In the genomic region with DNA sequence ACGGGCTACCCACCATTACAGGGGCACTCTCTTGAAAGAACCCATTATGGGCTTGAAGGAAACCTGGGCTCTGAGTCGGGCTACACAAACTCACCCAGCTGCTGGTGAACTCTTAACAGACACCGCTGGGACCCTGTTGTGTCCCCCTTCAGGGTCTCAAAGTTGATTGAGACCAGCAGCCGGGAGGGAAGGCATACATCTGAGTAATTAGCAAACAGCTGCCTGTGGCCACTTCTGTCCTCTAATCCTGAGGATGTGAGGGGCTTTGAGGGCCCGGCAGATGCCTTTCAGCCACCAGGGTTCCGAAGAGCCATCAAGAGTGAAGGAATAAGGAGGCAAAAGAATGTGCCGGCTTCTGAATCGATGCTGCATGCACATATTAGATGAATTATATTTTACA, we compare ENCODE assay signal across 31 mouse cellular contexts. TPM values are rescaled to one million over a fixed set of nuclear protein-coding genes. Genes with fewer than 3 reads are reported as not detected.
DNase-seq lines count a peak whose midpoint lies in the region; ATAC-seq and TF ChIP-seq lines count a peak whose summit lies in the region.
"Had no signal": no experiment of that assay in that cellular context is flagged by ENCODE, and none has a peak within 500 bp of the region (broad histone marks: within the 10 kb centered on the region; RNA-seq: fewer than 3 reads in every experiment).

No protein-coding gene starts in this region.

- H3K4me2 ChIP-seq in hindbrain, postnatal 0 days (ENCODE audit: low read depth, low read length): no peak overlapping the region
- no peak overlapping the region for H3K4me2 ChIP-seq in midbrain, embryonic 11.5 days
- H3K4me2 ChIP-seq in midbrain, embryonic 14.5 days (ENCODE audit: low read length): no peak overlapping the region
- H3K4me2 ChIP-seq in limb, embryonic 12.5 days: no peak overlapping the region
- H3K4me2 ChIP-seq: forebrain, embryonic 12.5 days; intestine, embryonic 15.5 days; liver, embryonic 12.5 days; neural tube, embryonic 13.5 days; stomach, embryonic 15.5 days had no signal

- peaks cover 26% of the 10 kb centered on the region for H3K4me1 ChIP-seq in hindbrain, embryonic 10.5 days (replicated peaks)
- H3K4me1 ChIP-seq in hindbrain, postnatal 0 days (ENCODE audit: insufficient read depth, low read length): no peaks in the 10 kb centered on the region
- peaks cover 3% of the 10 kb centered on the region; the same call in 1 of the 2 replicates for H3K4me1 ChIP-seq in midbrain, embryonic 11.5 days (ENCODE audit: control insufficient read depth, insufficient read depth, low read length)
- H3K4me1 ChIP-seq in midbrain, embryonic 14.5 days (ENCODE audit: control insufficient read depth, insufficient read depth, low read length): no peaks in the 10 kb centered on the region
- H3K4me1 ChIP-seq in limb, embryonic 12.5 days (replicated peaks): peaks cover 14% of the 10 kb centered on the region; the same call in 1 of the 2 replicates
- H3K4me1 ChIP-seq in heart, embryonic 10.5 days: peaks cover 14% of the 10 kb centered on the region
- H3K4me1 ChIP-seq: neural tube, embryonic 13.5 days had no signal

- peak overlapping the region; percentile 6; the same call in 1 of the 2 replicates for H3K27ac ChIP-seq in hindbrain, embryonic 10.5 days
- H3K27ac ChIP-seq in hindbrain, postnatal 0 days: no peak overlapping the region
- no peak overlapping the region for H3K27ac ChIP-seq in midbrain, embryonic 11.5 days (ENCODE audit: low read depth, low read length)
- no peak overlapping the region for H3K27ac ChIP-seq in midbrain, embryonic 14.5 days (replicated peaks; ENCODE audit: low read depth, low read length)
- H3K27ac ChIP-seq in limb, embryonic 12.5 days: peak overlapping the region; percentile 66; the same call in 1 of the 2 replicates
- no peak overlapping the region for H3K27ac ChIP-seq in heart, embryonic 10.5 days
- H3K27ac ChIP-seq: forebrain, embryonic 12.5 days; intestine, embryonic 15.5 days; layer of hippocampus, adult 2 months; liver, embryonic 12.5 days; neural tube, embryonic 13.5 days; stomach, embryonic 15.5 days had no signal

- TF ChIP-seq CTCF in hindbrain, postnatal 0 days (IDR thresholded peaks at IDR 0.05; ENCODE audit: low read depth): no peak

- no peak overlapping the region for H3K9ac ChIP-seq in hindbrain, postnatal 0 days (replicated peaks; ENCODE audit: low read length)
- no peak overlapping the region for H3K9ac ChIP-seq in midbrain, embryonic 11.5 days (ENCODE audit: low read length)
- H3K9ac ChIP-seq in midbrain, embryonic 14.5 days (replicated peaks; ENCODE audit: low read length): no peak overlapping the region
- H3K9ac ChIP-seq in limb, embryonic 12.5 days (replicated peaks): no peak overlapping the region
- H3K9ac ChIP-seq: forebrain, embryonic 12.5 days; forebrain, postnatal 0 days; intestine, embryonic 15.5 days; liver, embryonic 12.5 days; liver, postnatal 0 days; neural tube, embryonic 13.5 days; stomach, embryonic 15.5 days had no signal

- 68% methylated on average over 8 of the region's 8 CpGs for WGBS in hindbrain, embryonic 10.5 days
- 67% methylated on average over 8 of the region's 8 CpGs for WGBS in hindbrain, postnatal 0 days
- WGBS in midbrain, embryonic 11.5 days: 54% methylated on average over 8 of the region's 8 CpGs
- WGBS in midbrain, embryonic 14.5 days: 51% methylated on average over 8 of the region's 8 CpGs
- 46% methylated on average over 8 of the region's 8 CpGs for WGBS in limb, embryonic 12.5 days
- WGBS in heart, embryonic 10.5 days: 64% methylated on average over 8 of the region's 8 CpGs

- ATAC-seq in hindbrain, postnatal 0 days: no peak
- ATAC-seq in midbrain, embryonic 11.5 days (ENCODE audit: low FRiP score): peak; percentile 51; the same call in 1 of the 2 replicates
- no peak for ATAC-seq in midbrain, embryonic 14.5 days (ENCODE audit: low FRiP score, low TSS enrichment)
- ATAC-seq in limb, embryonic 12.5 days (ENCODE audit: insufficient number of reproducible peaks, insufficient read depth, low FRiP score, low TSS enrichment, low read depth): no peak
- ATAC-seq: activated CD4-positive, CD25-positive, alpha-beta regulatory T cell, adult 4 months; forebrain, postnatal 0 days; hindbrain, embryonic 16.5 days; intestine, embryonic 15.5 days; liver, embryonic 12.5 days; liver, postnatal 0 days had no signal

- H3K9me3 ChIP-seq in hindbrain, embryonic 10.5 days: no peaks in the 10 kb centered on the region
- H3K9me3 ChIP-seq in hindbrain, postnatal 0 days (ENCODE audit: low read length): no peaks in the 10 kb centered on the region
- H3K9me3 ChIP-seq in midbrain, embryonic 11.5 days (ENCODE audit: control insufficient read depth, low read length): no peaks in the 10 kb centered on the region
- no peaks in the 10 kb centered on the region for H3K9me3 ChIP-seq in midbrain, embryonic 14.5 days (ENCODE audit: control insufficient read depth, low read length)
- no peaks in the 10 kb centered on the region for H3K9me3 ChIP-seq in limb, embryonic 12.5 days
- H3K9me3 ChIP-seq in heart, embryonic 10.5 days: no peaks in the 10 kb centered on the region
- H3K9me3 ChIP-seq: forebrain, embryonic 12.5 days; intestine, embryonic 15.5 days; liver, embryonic 12.5 days; megakaryocyte, embryonic 14.5 days; neural tube, embryonic 13.5 days; stomach, embryonic 15.5 days had no signal

- H3K4me3 ChIP-seq in hindbrain, embryonic 10.5 days: no peak overlapping the region
- H3K4me3 ChIP-seq in hindbrain, postnatal 0 days (ENCODE audit: low read length): no peak overlapping the region
- H3K4me3 ChIP-seq in midbrain, embryonic 11.5 days (ENCODE audit: low read depth, low read length): no peak overlapping the region
- H3K4me3 ChIP-seq in midbrain, embryonic 14.5 days (replicated peaks; ENCODE audit: low read depth, low read length): no peak overlapping the region
- no peak overlapping the region for H3K4me3 ChIP-seq in limb, embryonic 12.5 days (replicated peaks)
- H3K4me3 ChIP-seq in heart, embryonic 10.5 days: no peak overlapping the region
- H3K4me3 ChIP-seq: forebrain, embryonic 12.5 days; intestine, embryonic 15.5 days; layer of hippocampus, adult 2 months; liver, embryonic 12.5 days; megakaryocyte, embryonic 14.5 days; neural tube, embryonic 13.5 days; stomach, embryonic 15.5 days had no signal

- no peak for DNase-seq in hindbrain, embryonic 10.5 days (ENCODE audit: low spot score)
- no peak for DNase-seq in hindbrain, postnatal 0 days (ENCODE audit: low spot score)
- no peak for DNase-seq in midbrain, embryonic 11.5 days (ENCODE audit: low spot score, missing footprints)
- DNase-seq in midbrain, embryonic 14.5 days: no peak
- no peak for DNase-seq in c-Kit-positive CD71-positive TER-119-positive erythroid progenitor cells, embryonic 14.5 days (ENCODE audit: low spot score)
- no peak for DNase-seq in heart, embryonic 10.5 days (ENCODE audit: low spot score)
- DNase-seq: adrenal gland, adult 8-10 months; cerebellum, adult 8-10 months; cerebellum, postnatal 25 days; forebrain, postnatal 0 days; gastrocnemius, postnatal 10 days; heart, postnatal 14 days; kidney, adult 2 months; kidney, postnatal 36 days; left cerebral cortex, postnatal 4 days; liver, postnatal 0 days; right cerebral cortex, postnatal 14 days had no signal

- H3K27me3 ChIP-seq in hindbrain, embryonic 10.5 days (ENCODE audit: insufficient read depth, poor library complexity, severe bottlenecking): no peaks in the 10 kb centered on the region
- no peaks in the 10 kb centered on the region for H3K27me3 ChIP-seq in hindbrain, postnatal 0 days (ENCODE audit: insufficient read depth, low read length)
- no peaks in the 10 kb centered on the region for H3K27me3 ChIP-seq in midbrain, embryonic 11.5 days (ENCODE audit: control insufficient read depth, insufficient read depth, low read length)
- no peaks in the 10 kb centered on the region for H3K27me3 ChIP-seq in midbrain, embryonic 14.5 days (ENCODE audit: control insufficient read depth, insufficient read depth, low read length)
- no peaks in the 10 kb centered on the region for H3K27me3 ChIP-seq in limb, embryonic 12.5 days
- 0 out of 2 replicates have a peak, but pooled peaks cover 4% of the 10 kb centered on the region for H3K27me3 ChIP-seq in heart, embryonic 10.5 days (ENCODE audit: insufficient read depth, poor library complexity, severe bottlenecking)
- H3K27me3 ChIP-seq: forebrain, embryonic 12.5 days; intestine, embryonic 15.5 days; megakaryocyte, embryonic 14.5 days; neural tube, embryonic 13.5 days; stomach, embryonic 15.5 days had no signal

- no peaks in the 10 kb centered on the region for H3K36me3 ChIP-seq in hindbrain, embryonic 10.5 days
- no peaks in the 10 kb centered on the region for H3K36me3 ChIP-seq in hindbrain, postnatal 0 days (ENCODE audit: insufficient read depth, low read length)
- no peaks in the 10 kb centered on the region for H3K36me3 ChIP-seq in midbrain, embryonic 11.5 days (ENCODE audit: control insufficient read depth, insufficient read depth, low read length)
- no peaks in the 10 kb centered on the region for H3K36me3 ChIP-seq in midbrain, embryonic 14.5 days (ENCODE audit: control insufficient read depth, insufficient read depth, low read length)
- no peaks in the 10 kb centered on the region for H3K36me3 ChIP-seq in limb, embryonic 12.5 days
- no peaks in the 10 kb centered on the region for H3K36me3 ChIP-seq in heart, embryonic 10.5 days
- H3K36me3 ChIP-seq: forebrain, embryonic 12.5 days; intestine, embryonic 15.5 days; liver, embryonic 12.5 days; neural tube, embryonic 13.5 days; stomach, embryonic 15.5 days had no signal

RNA-seq across cellular contexts. Expression of a gene that starts 3.6 kb away (rescaled TPM):
- 5.5 and 5.7 TPM in 2 replicates for polyA plus RNA-seq in hindbrain, embryonic 10.5 days (2016; fragmentation: Nextera tagmentation; extraction: Ambion mirVana)
- total RNA-seq in hindbrain, postnatal 0 days (2014; rRNA removed): 1.0 TPM in 1 of 2 replicates, not detected in the other
- 0.13 TPM in 1 of 2 replicates, not detected in the other for polyA plus RNA-seq in hindbrain, postnatal 0 days (2015; fragmentation: Nextera tagmentation; extraction: Ambion mirVana)
- polyA plus RNA-seq in midbrain, embryonic 11.5 days (2014; fragmentation: Nextera tagmentation; extraction: Ambion mirVana): 5.3 and 6.8 TPM in 2 replicates
- polyA plus RNA-seq in midbrain, embryonic 14.5 days (2014; fragmentation: Nextera tagmentation; extraction: Ambion mirVana): 0.45 and 0.46 TPM in 2 replicates
- 4.3 and 5.2 TPM in 2 replicates for polyA plus RNA-seq in limb, embryonic 12.5 days (2016; fragmentation: Nextera tagmentation; extraction: Ambion mirVana)
- 7.6 and 12.0 TPM in 2 replicates for polyA plus RNA-seq in heart, embryonic 10.5 days (2016; fragmentation: Nextera tagmentation; extraction: Ambion mirVana)
- total RNA-seq: CH12.LX; layer of hippocampus, adult 2 months; layer of hippocampus, postnatal 14 days; left cerebral cortex, postnatal 4 days had no signal
- polyA plus RNA-seq: C2C12; small intestine, adult 2 months had no signal

RNA-seq across cellular contexts. Expression of a gene that starts 8.1 kb away (rescaled TPM):
- 104 and 109 TPM in 2 replicates for polyA plus RNA-seq in hindbrain, embryonic 10.5 days (2016; fragmentation: Nextera tagmentation; extraction: Ambion mirVana)
- 66.9 and 67.0 TPM in 2 replicates for total RNA-seq in hindbrain, postnatal 0 days (2014; rRNA removed)
- polyA plus RNA-seq in hindbrain, postnatal 0 days (2015; fragmentation: Nextera tagmentation; extraction: Ambion mirVana): 69.7 and 72.3 TPM in 2 replicates
- 93.7 and 102 TPM in 2 replicates for polyA plus RNA-seq in midbrain, embryonic 11.5 days (2014; fragmentation: Nextera tagmentation; extraction: Ambion mirVana)
- 46.9 and 73.8 TPM in 2 replicates for polyA plus RNA-seq in midbrain, embryonic 14.5 days (2014; fragmentation: Nextera tagmentation; extraction: Ambion mirVana)
- polyA plus RNA-seq in limb, embryonic 12.5 days (2016; fragmentation: Nextera tagmentation; extraction: Ambion mirVana): 105 and 110 TPM in 2 replicates
- 124 and 133 TPM in 2 replicates for polyA plus RNA-seq in heart, embryonic 10.5 days (2016; fragmentation: Nextera tagmentation; extraction: Ambion mirVana)

RNA-seq across cellular contexts. Expression of a gene that starts 17.0 kb away (rescaled TPM):
- polyA plus RNA-seq in hindbrain, embryonic 10.5 days (2016; fragmentation: Nextera tagmentation; extraction: Ambion mirVana): 623 and 749 TPM in 2 replicates
- total RNA-seq in hindbrain, postnatal 0 days (2014; rRNA removed): 397 and 488 TPM in 2 replicates
- 925 and 953 TPM in 2 replicates for polyA plus RNA-seq in hindbrain, postnatal 0 days (2015; fragmentation: Nextera tagmentation; extraction: Ambion mirVana)
- 694 and 705 TPM in 2 replicates for polyA plus RNA-seq in midbrain, embryonic 11.5 days (2014; fragmentation: Nextera tagmentation; extraction: Ambion mirVana)
- polyA plus RNA-seq in midbrain, embryonic 14.5 days (2014; fragmentation: Nextera tagmentation; extraction: Ambion mirVana): 771 and 1,008 TPM in 2 replicates
- polyA plus RNA-seq in limb, embryonic 12.5 days (2016; fragmentation: Nextera tagmentation; extraction: Ambion mirVana): 805 and 852 TPM in 2 replicates
- polyA plus RNA-seq in heart, embryonic 10.5 days (2016; fragmentation: Nextera tagmentation; extraction: Ambion mirVana): 675 and 791 TPM in 2 replicates

RNA-seq across cellular contexts. Expression of a gene that starts 26.0 kb away (rescaled TPM):
- 122 and 127 TPM in 2 replicates for polyA plus RNA-seq in hindbrain, embryonic 10.5 days (2016; fragmentation: Nextera tagmentation; extraction: Ambion mirVana)
- 50.0 and 50.9 TPM in 2 replicates for total RNA-seq in hindbrain, postnatal 0 days (2014; rRNA removed)
- 90.5 and 91.9 TPM in 2 replicates for polyA plus RNA-seq in hindbrain, postnatal 0 days (2015; fragmentation: Nextera tagmentation; extraction: Ambion mirVana)
- polyA plus RNA-seq in midbrain, embryonic 11.5 days (2014; fragmentation: Nextera tagmentation; extraction: Ambion mirVana): 129 and 130 TPM in 2 replicates
- polyA plus RNA-seq in midbrain, embryonic 14.5 days (2014; fragmentation: Nextera tagmentation; extraction: Ambion mirVana): 98.4 and 110 TPM in 2 replicates
- polyA plus RNA-seq in limb, embryonic 12.5 days (2016; fragmentation: Nextera tagmentation; extraction: Ambion mirVana): 103 and 111 TPM in 2 replicates
- polyA plus RNA-seq in heart, embryonic 10.5 days (2016; fragmentation: Nextera tagmentation; extraction: Ambion mirVana): 161 and 170 TPM in 2 replicates

RNA-seq across cellular contexts. Expression of a gene that starts 31.3 kb away (rescaled TPM):
- polyA plus RNA-seq in hindbrain, embryonic 10.5 days (2016; fragmentation: Nextera tagmentation; extraction: Ambion mirVana): 196 TPM in 2 replicates
- 53.4 and 72.6 TPM in 2 replicates for total RNA-seq in hindbrain, postnatal 0 days (2014; rRNA removed)
- polyA plus RNA-seq in hindbrain, postnatal 0 days (2015; fragmentation: Nextera tagmentation; extraction: Ambion mirVana): 93.8 and 94.4 TPM in 2 replicates
- polyA plus RNA-seq in midbrain, embryonic 11.5 days (2014; fragmentation: Nextera tagmentation; extraction: Ambion mirVana): 163 and 164 TPM in 2 replicates
- polyA plus RNA-seq in midbrain, embryonic 14.5 days (2014; fragmentation: Nextera tagmentation; extraction: Ambion mirVana): 107 and 121 TPM in 2 replicates
- 190 and 193 TPM in 2 replicates for polyA plus RNA-seq in limb, embryonic 12.5 days (2016; fragmentation: Nextera tagmentation; extraction: Ambion mirVana)
- polyA plus RNA-seq in heart, embryonic 10.5 days (2016; fragmentation: Nextera tagmentation; extraction: Ambion mirVana): 124 and 133 TPM in 2 replicates

Comparison
In these comparisons a context has a peak if more than half of its experiments do, and no peak if none do; other contexts are left out.
1. H3K27ac ChIP-seq: peak in hindbrain, embryonic 10.5 days (single experiment) and limb, embryonic 12.5 days (single experiment); none in hindbrain, postnatal 0 days (single experiment), midbrain, embryonic 11.5 days (single experiment), midbrain, embryonic 14.5 days (single experiment) and heart, embryonic 10.5 days (single experiment).